Mouse (Mus musculus) small intestine, adult 2 months (tissue): ENCODE data around the gene Gpm6b.

Experiments
- CTCF ChIP-seq: fragments of 200-500 bp; IDR thresholded peaks from 2 replicates; pipeline ENCODE4 v1.5.1; 2012; ENCODE audit warnings: low read depth, mild to moderate bottlenecking, control low read depth, inconsistent platforms, low read length, moderate library complexity, mixed read lengths; ENCODE audit not compliant: insufficient replicate concordance, insufficient read length; ENCODE audit errors: extremely low read depth
- POLR2A ChIP-seq: fragments of 200-500 bp; IDR thresholded peaks from 2 replicates; pipeline ENCODE4 v1.6.1; 2012; ENCODE audit warnings: low read depth, mild to moderate bottlenecking, control low read depth, inconsistent platforms, low read length, moderate library complexity

- TF ChIP-seq CTCF = no peak
- TF ChIP-seq POLR2A = no peak
Observed at GRCm38 (mm10) chrX:166328219-166328901, 89.6 kb downstream of the Gpm6b start.
